Mouse (Mus musculus) lung, adult 2 months (tissue): ENCODE measurements around the gene Sept8.

ENCODE experiments used
- CTCF ChIP-seq: fragments of 200-500 bp; IDR thresholded peaks from 2 replicates; pipeline ENCODE4 v1.5.1; 2011; ENCODE audit warnings: mild to moderate bottlenecking, low read length, control low read depth; ENCODE audit not compliant: insufficient read depth
- POLR2A ChIP-seq: fragments of 200-500 bp; IDR thresholded peaks from 2 replicates; pipeline ENCODE4 v1.6.1; 2011; ENCODE audit warnings: low read depth, mild to moderate bottlenecking, control low read depth, low read length, borderline replicate concordance; ENCODE audit errors: extremely low read depth

DNA sequence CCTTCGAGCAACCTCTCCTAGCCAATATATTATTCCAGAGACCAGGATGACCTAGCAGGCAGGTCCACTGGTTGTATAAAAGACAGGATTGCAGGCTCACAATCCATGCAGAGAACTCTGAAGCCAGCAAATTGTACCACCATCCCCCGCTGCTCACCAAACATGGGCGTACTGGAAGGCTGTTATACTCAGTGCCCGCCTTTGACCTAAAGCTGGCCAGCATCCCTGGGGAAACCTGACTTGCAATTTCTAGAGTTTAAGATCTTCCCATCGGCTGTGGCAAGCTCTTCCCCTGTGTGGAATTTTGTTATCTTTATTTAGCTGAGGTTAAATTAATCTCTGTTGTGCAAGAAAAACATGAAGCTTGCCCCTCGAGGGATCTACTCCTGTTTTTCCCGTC is 24.0 kb downstream of the Sept8 start:
- TF ChIP-seq CTCF (no peak), POLR2A (no peak)
